Mouse (Mus musculus) heart, postnatal 0 days (tissue): ENCODE measurements at regions not wholly inside any gene's neighbourhood (a gene's known extent, or its start where the extent isn't known, plus 50 kb on each side); places are given as distances from the start of the nearest gene placed in this dataset.

Source experiments
- ATAC-seq: fragments of 200-750 bp; cut with Nextera tagmentation; 2 replicates; pipeline ENCODE4 v1.8.0; 2017; ENCODE audit warnings: low read depth, moderate number of reproducible peaks, moderate library complexity; ENCODE audit not compliant: insufficient read depth
- DNase-seq: peaks from one replicate; pipeline ENCODE4 v3.0.0-alpha.2; 2016; ENCODE audit warnings: low spot score
- H3K27ac ChIP-seq: fragments of 300-500 bp; sonication (generic); 2 replicates; pipeline ENCODE4 v1.5.1; 2014; ENCODE audit warnings: low read depth, mild to moderate bottlenecking
- H3K27me3 ChIP-seq: fragments of 300-500 bp; sonication (generic); 2 replicates; pipeline ENCODE4 v1.6.1; 2014; ENCODE audit warnings: low read length, mixed read lengths; ENCODE audit not compliant: control insufficient read depth, insufficient read depth
- H3K36me3 ChIP-seq: fragments of 300-500 bp; sonication (generic); replicated peaks from 2 replicates; pipeline ENCODE4 v1.6.1; 2014; ENCODE audit warnings: low read length, mixed read lengths; ENCODE audit not compliant: control insufficient read depth, insufficient read depth
- H3K4me1 ChIP-seq: fragments of 300-500 bp; sonication (generic); 2 replicates; pipeline ENCODE4 v1.6.1; 2014; ENCODE audit warnings: antibody characterized with exemption; ENCODE audit not compliant: control insufficient read depth, insufficient read depth
- H3K4me2 ChIP-seq: fragments of 300-500 bp; sonication (generic); 2 replicates; pipeline ENCODE4 v1.6.1; 2014; ENCODE audit warnings: low read depth, mild to moderate bottlenecking, low read length, moderate library complexity
- H3K4me3 ChIP-seq: fragments of 300-500 bp; sonication (generic); 2 replicates; pipeline ENCODE4 v1.5.1; 2014; ENCODE audit warnings: low read depth, low read length
- H3K9ac ChIP-seq: fragments of 300-500 bp; sonication (generic); replicated peaks from 2 replicates; pipeline ENCODE4 v1.6.1; 2014; ENCODE audit warnings: low read depth, low read length, mixed read lengths
- H3K9me3 ChIP-seq: fragments of 300-500 bp; sonication (generic); replicated peaks from 2 replicates; pipeline ENCODE4 v1.6.1; 2016; ENCODE audit warnings: low read length; ENCODE audit not compliant: control insufficient read depth
- CTCF ChIP-seq: IDR thresholded peaks from 2 replicates; pipeline ENCODE4 v1.5.1; 2016; ENCODE audit warnings: antibody characterized with exemption, control low read depth, low read depth
- EP300 ChIP-seq: IDR thresholded peaks from 2 replicates; pipeline ENCODE4 v1.6.1; 2016; ENCODE audit warnings: antibody characterized with exemption, low read depth
- WGBS: fragments of 180-500 bp; shearing (Covaris S2); extraction: QIAGEN DNeasy Blood & Tissue Kit; methylation state at CpG from one replicate; pipeline ENCODE4 v1.1.7; 2014; 5-methylcytosine and 5-hydroxymethylcytosine counted together

DNA sequence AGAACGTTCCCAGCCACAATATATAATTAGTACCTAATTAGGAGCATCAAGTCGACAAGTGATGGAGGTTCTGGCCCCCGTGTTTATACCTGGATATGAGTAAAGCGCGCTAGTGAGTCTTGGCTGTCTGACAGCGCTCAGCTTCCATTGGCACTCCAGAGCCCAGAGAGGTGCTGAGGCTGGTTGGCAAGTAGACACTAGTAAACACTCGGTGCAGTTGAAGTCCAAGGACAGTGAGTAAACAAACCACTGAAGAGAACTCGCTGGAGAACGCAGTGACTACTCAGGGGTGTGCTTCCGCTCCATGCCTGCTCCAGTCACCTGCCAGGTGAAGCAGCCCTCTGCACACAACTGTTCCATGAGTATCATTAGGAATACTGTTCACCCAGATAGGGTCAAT is 111.5 kb downstream of the Rpl36a-ps1 start:
- H3K27ac ChIP-seq, result no peak overlapping the region
- no peaks in the 10 kb centered on the region for H3K4me1 ChIP-seq
- no peak for TF ChIP-seq CTCF
- no peak for TF ChIP-seq EP300
- H3K36me3 ChIP-seq, result no peaks in the 10 kb centered on the region
- no peak overlapping the region for H3K4me3 ChIP-seq
- 87% methylated on average over 10 of the region's 10 CpGs for WGBS
- DNase-seq (no peak), ATAC-seq (no peak)
- no peak overlapping the region for H3K9ac ChIP-seq
- no peaks in the 10 kb centered on the region for H3K9me3 ChIP-seq
- no peaks in the 10 kb centered on the region for H3K27me3 ChIP-seq
- H3K4me2 ChIP-seq, result no peak overlapping the region

DNA sequence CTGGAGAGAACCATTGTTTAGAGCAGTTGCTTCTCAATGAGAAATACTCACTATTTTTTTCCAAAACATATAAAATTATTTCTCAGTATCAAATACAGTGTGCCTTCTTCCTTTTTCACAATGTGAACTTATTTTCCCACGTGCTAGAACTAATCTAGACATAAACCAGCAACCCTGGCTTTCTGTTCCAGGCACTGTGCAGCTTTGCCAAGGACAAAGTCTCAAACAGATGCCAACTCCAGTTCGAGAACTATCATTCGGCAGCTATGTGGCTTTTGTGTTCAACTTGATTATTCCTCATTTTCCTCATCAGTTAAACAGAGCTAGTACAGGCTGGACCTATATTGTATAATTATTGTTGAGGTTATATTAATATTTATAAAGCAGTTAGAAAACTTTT is 116.2 kb downstream of the Rpl36a-ps1 start:
- H3K36me3 ChIP-seq, result no peaks in the 10 kb centered on the region
- H3K4me2 ChIP-seq, result no peak overlapping the region
- ATAC-seq (no peak), DNase-seq (no peak)
- no peaks in the 10 kb centered on the region for H3K27me3 ChIP-seq
- H3K9me3 ChIP-seq, result no peaks in the 10 kb centered on the region
- no peak overlapping the region for H3K4me3 ChIP-seq
- TF ChIP-seq EP300, result no peak
- no peak for TF ChIP-seq CTCF
- WGBS, result 42% methylated on average over 3 of the region's 3 CpGs
- H3K4me1 ChIP-seq, result no peaks in the 10 kb centered on the region
- H3K9ac ChIP-seq, result no peak overlapping the region
- no peak overlapping the region for H3K27ac ChIP-seq

DNA sequence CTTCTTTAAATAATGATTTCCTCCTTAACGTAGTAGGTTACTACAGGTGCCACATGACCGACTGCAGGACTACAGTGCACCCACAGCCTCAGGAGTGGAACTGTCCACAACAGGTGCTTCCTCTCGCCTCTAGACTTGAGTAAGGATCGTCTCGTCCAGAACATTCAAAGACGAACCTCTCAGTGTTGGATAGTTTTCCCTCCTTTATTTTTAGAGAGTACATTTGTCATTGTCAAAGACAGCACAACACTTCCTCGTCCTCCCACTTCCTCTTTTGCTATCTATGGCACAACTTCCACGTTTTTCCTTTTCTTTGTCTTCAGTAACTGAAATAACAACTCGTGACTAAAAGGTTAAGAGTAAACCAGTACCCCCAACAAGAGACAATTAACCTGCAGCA is 120.7 kb downstream of the Rpl36a-ps1 start:
- no peak for DNase-seq
- Histone ChIP-seq H3K27me3 (no peaks in the 10 kb centered on the region), H3K9me3 (no peaks in the 10 kb centered on the region), H3K4me2 (no peak overlapping the region), H3K27ac (no peak overlapping the region), H3K4me3 (no peak overlapping the region), H3K4me1 (no peaks in the 10 kb centered on the region), H3K36me3 (no peaks in the 10 kb centered on the region), H3K9ac (no peak overlapping the region)
- WGBS, result 48% methylated on average over 9 of the region's 9 CpGs
- ATAC-seq, result no peak
- no peak for TF ChIP-seq EP300
- no peak for TF ChIP-seq CTCF

DNA sequence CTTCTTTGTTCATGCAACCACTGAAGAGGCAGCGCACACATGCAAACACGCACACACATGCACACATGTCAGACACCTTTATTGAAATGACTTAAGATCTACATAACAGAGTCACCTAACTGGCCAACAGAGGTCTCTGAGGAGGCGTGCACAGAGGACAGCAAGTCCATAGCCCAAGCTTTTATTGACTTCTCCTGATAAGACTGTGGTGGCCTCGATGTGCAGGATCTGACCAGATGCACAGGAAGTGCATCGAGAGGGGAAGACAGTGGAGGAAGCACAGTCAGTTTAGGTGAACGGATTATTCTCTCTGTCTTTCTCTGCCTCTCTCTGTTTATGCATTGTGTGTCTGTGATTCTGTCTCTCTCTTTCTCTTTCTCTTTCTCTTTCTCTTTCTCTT is 124.2 kb downstream of the Rpl36a-ps1 start:
- no peak overlapping the region for H3K9ac ChIP-seq
- no peaks in the 10 kb centered on the region for H3K4me1 ChIP-seq
- H3K27me3 ChIP-seq, result no peaks in the 10 kb centered on the region
- H3K4me3 ChIP-seq, result no peak overlapping the region
- DNase-seq (no peak), ATAC-seq (no peak)
- no peak overlapping the region for H3K27ac ChIP-seq
- TF ChIP-seq EP300 (no peak), CTCF (no peak)
- no peaks in the 10 kb centered on the region for H3K9me3 ChIP-seq
- WGBS, result 63% methylated on average over 6 of the region's 6 CpGs
- H3K36me3 ChIP-seq, result no peaks in the 10 kb centered on the region
- H3K4me2 ChIP-seq, result no peak overlapping the region

DNA sequence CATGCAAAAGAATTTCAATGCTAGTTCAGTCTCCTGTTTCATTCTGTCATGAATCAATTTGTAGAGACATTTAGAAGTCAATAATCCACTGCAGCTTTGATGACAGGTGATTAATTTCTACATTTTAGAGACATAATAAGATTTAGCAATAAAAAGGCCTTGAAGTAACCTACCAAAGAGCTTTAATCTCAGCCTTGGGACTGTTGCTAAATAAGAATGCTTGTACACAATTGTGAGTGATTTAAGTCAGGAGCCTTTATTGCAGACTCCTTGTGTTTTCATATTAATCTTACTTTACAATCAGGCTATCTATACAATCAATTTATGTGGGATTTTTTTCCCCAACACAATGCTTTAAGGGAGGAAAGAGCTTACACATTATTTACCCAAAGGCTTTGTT is 127.2 kb downstream of the Rpl36a-ps1 start:
- Histone ChIP-seq H3K9ac (no peak overlapping the region), H3K4me1 (no peaks in the 10 kb centered on the region), H3K9me3 (no peaks in the 10 kb centered on the region), H3K36me3 (no peaks in the 10 kb centered on the region), H3K27me3 (no peaks in the 10 kb centered on the region), H3K27ac (no peak overlapping the region), H3K4me2 (no peak overlapping the region), H3K4me3 (no peak overlapping the region)
- DNase-seq (no peak), ATAC-seq (no peak)
- TF ChIP-seq EP300, result no peak
- no peak for TF ChIP-seq CTCF

DNA sequence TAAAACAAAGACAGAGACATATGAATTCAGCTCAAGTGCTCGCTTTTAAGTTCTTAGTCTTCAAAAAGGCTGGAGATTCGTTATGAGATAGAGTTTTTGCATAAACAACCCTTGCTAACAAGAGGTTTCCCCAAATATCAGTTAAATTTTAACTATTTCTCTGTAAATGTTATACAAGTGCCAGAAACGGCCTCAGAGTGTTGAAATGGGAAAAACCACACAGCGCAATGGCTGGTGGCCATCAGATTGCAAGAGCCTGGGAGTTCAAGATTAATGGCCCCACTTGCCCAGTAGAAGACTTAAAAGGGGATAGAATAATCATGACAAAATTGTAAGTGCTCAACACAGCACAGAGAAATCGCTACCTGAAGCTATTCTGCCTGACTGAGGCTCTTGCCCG is 130.1 kb downstream of the Rpl36a-ps1 start:
- DNase-seq, result no peak
- WGBS, result 74% methylated on average over 6 of the region's 6 CpGs
- no peak overlapping the region for H3K4me3 ChIP-seq

More for the DNA sequence above, 130.1 kb downstream of the Rpl36a-ps1 start:
- Histone ChIP-seq H3K27ac (no peak overlapping the region), H3K27me3 (no peaks in the 10 kb centered on the region), H3K4me2 (no peak overlapping the region), H3K36me3 (no peaks in the 10 kb centered on the region), H3K9ac (no peak overlapping the region), H3K4me1 (no peaks in the 10 kb centered on the region), H3K9me3 (no peaks in the 10 kb centered on the region)
- TF ChIP-seq EP300, result no peak
- TF ChIP-seq CTCF, result no peak
- no peak for ATAC-seq
